Mouse (Mus musculus): ENCODE data around the gene Ssh2.

DNA sequence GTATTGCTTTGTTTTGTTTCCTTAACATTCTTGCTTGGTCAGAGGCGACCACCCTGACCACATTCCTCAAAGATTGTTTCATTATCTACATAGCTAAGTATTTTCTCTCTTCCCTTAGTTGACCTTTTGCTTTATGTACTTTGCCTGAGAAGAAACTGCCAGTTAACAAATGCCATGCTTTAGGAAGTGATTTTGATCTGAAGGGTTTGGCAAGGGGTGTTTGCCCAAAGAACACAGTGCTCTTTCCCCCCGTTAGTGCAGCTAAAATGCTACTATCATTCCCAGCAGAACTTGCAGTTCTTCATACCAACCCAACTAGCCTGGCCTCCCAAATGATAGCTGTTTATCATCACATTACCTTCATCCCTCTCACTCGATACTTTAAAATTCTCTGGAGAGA lies 168.1 kb downstream of the Ssh2 start:
- TF ChIP-seq CTCF (IDR thresholded peaks at IDR 0.05; ENCODE audit: borderline replicate concordance, extremely low read depth, insufficient read depth, insufficient read length): no peak
- no peak for TF ChIP-seq POLR2A (IDR thresholded peaks at IDR 0.05; ENCODE audit: borderline replicate concordance, extremely low read depth, insufficient read depth, insufficient read length, poor library complexity, severe bottlenecking)

Measured in brain, embryonic 14.5 days (tissue).